8 mouse cellular contexts compared by ENCODE assay signal in genomic region chr8:120549321-120549921, GRCm38 (mm10). TPM values are rescaled to one million over a fixed set of nuclear protein-coding genes. Genes with fewer than 3 reads are reported as not detected.
DNase-seq lines count a peak whose midpoint lies in the region; ATAC-seq and TF ChIP-seq lines count a peak whose summit lies in the region.

No protein-coding gene starts in this region.

- H3K9me3 ChIP-seq in lung, embryonic 16.5 days (ENCODE audit: control insufficient read depth, low read length): no peaks in the 10 kb centered on the region
- H3K9me3 ChIP-seq in hindbrain, embryonic 16.5 days (ENCODE audit: control insufficient read depth, low read length): no peaks in the 10 kb centered on the region
- H3K9me3 ChIP-seq in midbrain, embryonic 16.5 days (replicated peaks; ENCODE audit: control insufficient read depth, low read length, poor library complexity, severe bottlenecking): no peaks in the 10 kb centered on the region

- peaks cover 43% of the 10 kb centered on the region for H3K4me1 ChIP-seq in lung, embryonic 16.5 days (replicated peaks; ENCODE audit: control insufficient read depth, insufficient read depth, low read length)
- H3K4me1 ChIP-seq in hindbrain, embryonic 16.5 days (ENCODE audit: control insufficient read depth, insufficient read depth, low read depth, low read length): peaks cover 59% of the 10 kb centered on the region
- peaks cover 60% of the 10 kb centered on the region for H3K4me1 ChIP-seq in midbrain, embryonic 16.5 days (ENCODE audit: control insufficient read depth, insufficient read depth, low read length)
- peaks cover 81% of the 10 kb centered on the region for H3K4me1 ChIP-seq in thymus, adult 2 months (replicated peaks; ENCODE audit: control insufficient read depth, insufficient read depth, low read length)

- H3K4me3 ChIP-seq in lung, embryonic 16.5 days (ENCODE audit: low read length): no peak overlapping the region
- H3K4me3 ChIP-seq in hindbrain, embryonic 16.5 days (ENCODE audit: low read length): 0 out of 2 replicates have a peak overlapping the region, but pooled peaks have one; percentile 13
- H3K4me3 ChIP-seq in midbrain, embryonic 16.5 days (ENCODE audit: low read depth, low read length): peak overlapping the region; percentile 6
- H3K4me3 ChIP-seq in thymus, adult 2 months (ENCODE audit: control insufficient read depth, insufficient read depth, low read length): no peak overlapping the region

- TF ChIP-seq CTCF in thymus, adult 2 months (IDR thresholded peaks at IDR 0.05; ENCODE audit: borderline replicate concordance, control insufficient read depth, extremely low read depth, insufficient read depth, low read length, poor library complexity): no peak

- peak; percentile 47 for DNase-seq in adrenal gland, postnatal 10 days
- DNase-seq in adrenal gland, adult 8-10 months: no peak
- no peak for DNase-seq in lung, postnatal 36 days
- no peak for DNase-seq in thymus, adult 2 months
- no peak for DNase-seq in spleen, postnatal 14 days (ENCODE audit: low spot score in 2 of 2)

- no peaks in the 10 kb centered on the region for H3K27me3 ChIP-seq in lung, embryonic 16.5 days (ENCODE audit: control insufficient read depth, insufficient read depth, low read depth, low read length)
- H3K27me3 ChIP-seq in hindbrain, embryonic 16.5 days (replicated peaks; ENCODE audit: control insufficient read depth, insufficient read depth, low read length): no peaks in the 10 kb centered on the region
- H3K27me3 ChIP-seq in midbrain, embryonic 16.5 days (ENCODE audit: control insufficient read depth, insufficient read depth, low read depth, low read length): no peaks in the 10 kb centered on the region
- no peaks in the 10 kb centered on the region for H3K27me3 ChIP-seq in thymus, adult 2 months (ENCODE audit: control insufficient read depth, insufficient read depth, low read length)

- ATAC-seq in lung, embryonic 16.5 days (ENCODE audit: low read depth): peak; percentile 32; the same call in 1 of the 2 replicates
- peak; percentile 22 for ATAC-seq in hindbrain, embryonic 16.5 days
- peak; percentile 16; the same call in 1 of the 2 replicates for ATAC-seq in midbrain, embryonic 16.5 days

- WGBS in lung, embryonic 16.5 days: 23% methylated on average over 23 of the region's 25 CpGs
- 13% methylated on average over 22 of the region's 25 CpGs for WGBS in hindbrain, embryonic 16.5 days
- 1% methylated on average over 25 of the region's 25 CpGs for whole genome bisulfite sequencing in midbrain, embryonic 16.5 days
- WGBS in thymus, adult 2 months: 90% methylated on average over 25 of the region's 25 CpGs

- TF ChIP-seq POLR2A in thymus, adult 2 months (IDR thresholded peaks at IDR 0.05; ENCODE audit: control insufficient read depth, extremely low read depth, insufficient read depth, low read length, poor library complexity): no peak

- 0 out of 2 replicates have a peak overlapping the region, but pooled peaks have one; percentile 2 for H3K9ac ChIP-seq in lung, embryonic 16.5 days (ENCODE audit: low read length)
- H3K9ac ChIP-seq in hindbrain, embryonic 16.5 days (ENCODE audit: low read depth, low read length): peak overlapping the region; percentile 52
- H3K9ac ChIP-seq in midbrain, embryonic 16.5 days (ENCODE audit: low read depth, low read length): peak overlapping the region; percentile 53

- no peak overlapping the region for H3K27ac ChIP-seq in lung, embryonic 16.5 days (ENCODE audit: low read length)
- peak overlapping the region; percentile 77 for H3K27ac ChIP-seq in hindbrain, embryonic 16.5 days (ENCODE audit: low read depth, low read length)
- H3K27ac ChIP-seq in midbrain, embryonic 16.5 days (ENCODE audit: low read length): peak overlapping the region; percentile 66
- H3K27ac ChIP-seq in thymus, adult 2 months (ENCODE audit: control insufficient read depth, insufficient read depth, low read length): no peak overlapping the region

- peaks cover 6% of the 10 kb centered on the region; the same call in 1 of the 2 replicates for H3K36me3 ChIP-seq in lung, embryonic 16.5 days (ENCODE audit: control insufficient read depth, insufficient read depth, low read length)
- no peaks in the 10 kb centered on the region for H3K36me3 ChIP-seq in hindbrain, embryonic 16.5 days (ENCODE audit: control insufficient read depth, insufficient read depth, low read length)
- 0 out of 2 replicates have a peak, but pooled peaks cover 3% of the 10 kb centered on the region for H3K36me3 ChIP-seq in midbrain, embryonic 16.5 days (ENCODE audit: control insufficient read depth, insufficient read depth, low read length)
- H3K36me3 ChIP-seq in thymus, adult 2 months (ENCODE audit: control insufficient read depth, insufficient read depth, low read length): peaks cover 6% of the 10 kb centered on the region; the same call in 1 of the 2 replicates

- peak overlapping the region; percentile 33 for H3K4me2 ChIP-seq in lung, embryonic 16.5 days (ENCODE audit: low read depth, low read length)
- peak overlapping the region; percentile 47 for H3K4me2 ChIP-seq in hindbrain, embryonic 16.5 days (ENCODE audit: low read length)
- peak overlapping the region; percentile 53 for H3K4me2 ChIP-seq in midbrain, embryonic 16.5 days (ENCODE audit: low read length)

RNA-seq across cellular contexts. Expression of gene Gins2, which starts 39.7 kb away (rescaled TPM):
- total RNA-seq in adrenal gland, postnatal 10 days (2021): 10 to 100 TPM; 18.6 to 19.0 TPM
- 1 to 10 TPM; 5.2 to 10.0 (median 6.5) TPM for total RNA-seq in adrenal gland, adult 8-10 months (2022)
- polyA plus RNA-seq in lung, embryonic 16.5 days (2015; fragmentation: Nextera tagmentation; extraction: Ambion mirVana): 90.8 and 99.5 TPM in 2 replicates
- polyA plus RNA-seq in hindbrain, embryonic 16.5 days (2015; fragmentation: Nextera tagmentation; extraction: Ambion mirVana): 20.6 and 22.0 TPM in 2 replicates
- polyA plus RNA-seq in midbrain, embryonic 16.5 days (2015; fragmentation: Nextera tagmentation; extraction: Ambion mirVana): 10.7 and 13.3 TPM in 2 replicates
- polyA plus RNA-seq in thymus, adult 2 months (2012; rRNA removed): 48.3 and 69.1 TPM in 2 replicates

Comparison
In these comparisons a context has a peak if more than half of its experiments do, and no peak if none do; other contexts are left out.
1. H3K27ac ChIP-seq: peak in hindbrain, embryonic 16.5 days (single experiment) and midbrain, embryonic 16.5 days (single experiment); none in lung, embryonic 16.5 days (single experiment) and thymus, adult 2 months (single experiment).
2. H3K4me3 ChIP-seq: peak in hindbrain, embryonic 16.5 days (single experiment) and midbrain, embryonic 16.5 days (single experiment); none in lung, embryonic 16.5 days (single experiment) and thymus, adult 2 months (single experiment).
3. H3K9ac ChIP-seq: peak in every context shown above with its lines; median percentile 53 in midbrain, embryonic 16.5 days; 52 in hindbrain, embryonic 16.5 days; 2 in lung, embryonic 16.5 days.
4. Peak in every context shown above with its lines, with median percentiles within 50 percentile points of each other: ATAC-seq and H3K4me2 ChIP-seq.